Comparison of ENCODE assay signal across 13 mouse cellular contexts in the genomic region with DNA sequence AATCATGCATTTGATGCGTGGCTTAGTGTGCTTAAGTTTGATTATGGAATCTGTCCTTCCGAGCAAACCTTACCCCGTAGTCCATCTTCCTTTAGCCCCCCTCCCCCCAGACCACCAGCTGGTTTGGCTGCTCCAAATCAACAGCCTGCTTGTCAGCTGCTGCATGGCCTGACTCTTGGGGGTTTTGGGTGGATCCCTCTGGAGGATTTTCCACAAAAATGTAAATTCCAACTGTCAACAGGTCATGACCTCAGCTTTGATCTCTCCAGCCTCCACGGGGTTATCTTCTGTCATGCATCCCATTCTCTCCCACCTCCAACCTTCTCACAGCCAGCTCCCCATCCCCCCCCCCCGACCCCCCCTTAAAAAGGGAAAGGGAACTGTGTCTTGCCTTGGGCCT.
DNase-seq lines count a peak whose midpoint lies in the region; ATAC-seq and TF ChIP-seq lines count a peak whose summit lies in the region.
"Had no signal": no experiment of that assay in that cellular context is flagged by ENCODE, and none has a peak within 500 bp of the region (broad histone marks: within the 10 kb centered on the region; RNA-seq: fewer than 3 reads in every experiment).

No protein-coding gene starts in this region.

- peak; percentile 51 for DNase-seq in hindbrain, embryonic 10.5 days (ENCODE audit: low spot score)
- DNase-seq in lung, postnatal 4 days = peak; percentile 13 to 28
- DNase-seq in lung, adult 2 months = no peak
- DNase-seq in ZHBTc4 (ENCODE audit: low read depth, low spot score) = peak; percentile 91
- DNase-seq in left cerebral cortex, postnatal 36 days (ENCODE audit: low spot score in 2 of 2) = no peak
- DNase-seq in right cerebral cortex, postnatal 4 days = no peak
- DNase-seq: liver, embryonic 13.5 days; right cerebral cortex, postnatal 14 days had no signal

- H3K4me1 ChIP-seq in hindbrain, embryonic 10.5 days (replicated peaks) = peaks cover 72% of the 10 kb centered on the region
- peaks cover 11% of the 10 kb centered on the region for H3K4me1 ChIP-seq in hindbrain, embryonic 13.5 days (replicated peaks)
- H3K4me1 ChIP-seq in lung, adult 2 months (ENCODE audit: control insufficient read depth, insufficient read depth, low read length) = no peaks in the 10 kb centered on the region
- peaks cover 15% of the 10 kb centered on the region; the same call in 1 of the 2 replicates for H3K4me1 ChIP-seq in olfactory bulb, adult 2 months (ENCODE audit: control insufficient read depth, insufficient read depth, low read length)
- H3K4me1 ChIP-seq: liver, embryonic 13.5 days had no signal

- no peak overlapping the region for H3K4me3 ChIP-seq in hindbrain, embryonic 10.5 days
- no peak overlapping the region for H3K4me3 ChIP-seq in hindbrain, embryonic 13.5 days
- no peak overlapping the region for H3K4me3 ChIP-seq in lung, adult 2 months (replicated peaks; ENCODE audit: extremely low read depth, low read depth, low read length)
- H3K4me3 ChIP-seq in olfactory bulb, adult 2 months (ENCODE audit: insufficient read depth, low read depth, low read length) = no peak overlapping the region
- H3K4me3 ChIP-seq: erythroblast, embryonic 14.5 days; intestine, embryonic 15.5 days; liver, embryonic 13.5 days had no signal

- no peak overlapping the region for H3K4me2 ChIP-seq in hindbrain, embryonic 13.5 days
- H3K4me2 ChIP-seq: intestine, embryonic 15.5 days; liver, embryonic 13.5 days had no signal

- ATAC-seq in hindbrain, embryonic 13.5 days (ENCODE audit: low FRiP score) = no peak
- ATAC-seq: intestine, embryonic 15.5 days had no signal

- 0 out of 2 replicates have a peak overlapping the region, but pooled peaks have one; percentile 1 for H3K27ac ChIP-seq in hindbrain, embryonic 10.5 days
- no peak overlapping the region for H3K27ac ChIP-seq in hindbrain, embryonic 13.5 days
- peak overlapping the region; percentile 25; the same call in 1 of the 2 replicates for H3K27ac ChIP-seq in olfactory bulb, adult 2 months (ENCODE audit: insufficient read depth, low read depth, low read length)
- H3K27ac ChIP-seq: intestine, embryonic 15.5 days had no signal

- TF ChIP-seq CTCF in lung, adult 2 months (IDR thresholded peaks at IDR 0.05; ENCODE audit: insufficient read depth, low read length) = no peak
- no peak for TF ChIP-seq CTCF in olfactory bulb, adult 2 months (IDR thresholded peaks at IDR 0.05; ENCODE audit: insufficient read depth, low read depth, low read length)

- 0 out of 2 replicates have a peak, but pooled peaks cover 3% of the 10 kb centered on the region for H3K27me3 ChIP-seq in hindbrain, embryonic 10.5 days (ENCODE audit: insufficient read depth, poor library complexity, severe bottlenecking)
- H3K27me3 ChIP-seq in hindbrain, embryonic 13.5 days = no peaks in the 10 kb centered on the region
- H3K27me3 ChIP-seq: CH12.LX; intestine, embryonic 15.5 days; liver, embryonic 13.5 days had no signal

- no peak overlapping the region for H3K9ac ChIP-seq in hindbrain, embryonic 13.5 days
- H3K9ac ChIP-seq: intestine, embryonic 15.5 days; liver, embryonic 13.5 days had no signal

- 3% methylated on average over 5 of the region's 5 CpGs for WGBS in hindbrain, embryonic 10.5 days
- 5% methylated on average over 5 of the region's 5 CpGs for WGBS in hindbrain, embryonic 13.5 days
- 28% methylated on average over 5 of the region's 5 CpGs for WGBS in lung, adult 2 months
- 43% methylated on average over 5 of the region's 5 CpGs for WGBS in olfactory bulb, adult 2 months

- H3K36me3 ChIP-seq in hindbrain, embryonic 10.5 days = no peaks in the 10 kb centered on the region
- no peaks in the 10 kb centered on the region for H3K36me3 ChIP-seq in hindbrain, embryonic 13.5 days
- H3K36me3 ChIP-seq: intestine, embryonic 15.5 days; liver, embryonic 13.5 days had no signal

- intact Hi-C loops in left cerebral cortex, postnatal 36 days (cut with DNase I) = no loop called here

- no peak for TF ChIP-seq POLR2A in lung, adult 2 months (IDR thresholded peaks at IDR 0.05; ENCODE audit: borderline replicate concordance, extremely low read depth, low read depth, low read length)
- TF ChIP-seq POLR2A in olfactory bulb, adult 2 months (IDR thresholded peaks at IDR 0.05; ENCODE audit: insufficient read depth, low read depth, low read length) = no peak

- H3K9me3 ChIP-seq in hindbrain, embryonic 10.5 days = no peaks in the 10 kb centered on the region
- H3K9me3 ChIP-seq in hindbrain, embryonic 13.5 days = no peaks in the 10 kb centered on the region
- H3K9me3 ChIP-seq: intestine, embryonic 15.5 days; liver, embryonic 13.5 days had no signal

Comparison
In these comparisons a context has a peak if more than half of its experiments do, and no peak if none do; other contexts are left out.
1. DNase-seq: peak in hindbrain, embryonic 10.5 days (single experiment), lung, postnatal 4 days (2 of 2) and ZHBTc4 (single experiment); none in lung, adult 2 months (single experiment), left cerebral cortex, postnatal 36 days (0 of 2) and right cerebral cortex, postnatal 4 days (single experiment).